Mouse (Mus musculus): ENCODE results near the gene Acap1.

Gene Acap1

DNA sequence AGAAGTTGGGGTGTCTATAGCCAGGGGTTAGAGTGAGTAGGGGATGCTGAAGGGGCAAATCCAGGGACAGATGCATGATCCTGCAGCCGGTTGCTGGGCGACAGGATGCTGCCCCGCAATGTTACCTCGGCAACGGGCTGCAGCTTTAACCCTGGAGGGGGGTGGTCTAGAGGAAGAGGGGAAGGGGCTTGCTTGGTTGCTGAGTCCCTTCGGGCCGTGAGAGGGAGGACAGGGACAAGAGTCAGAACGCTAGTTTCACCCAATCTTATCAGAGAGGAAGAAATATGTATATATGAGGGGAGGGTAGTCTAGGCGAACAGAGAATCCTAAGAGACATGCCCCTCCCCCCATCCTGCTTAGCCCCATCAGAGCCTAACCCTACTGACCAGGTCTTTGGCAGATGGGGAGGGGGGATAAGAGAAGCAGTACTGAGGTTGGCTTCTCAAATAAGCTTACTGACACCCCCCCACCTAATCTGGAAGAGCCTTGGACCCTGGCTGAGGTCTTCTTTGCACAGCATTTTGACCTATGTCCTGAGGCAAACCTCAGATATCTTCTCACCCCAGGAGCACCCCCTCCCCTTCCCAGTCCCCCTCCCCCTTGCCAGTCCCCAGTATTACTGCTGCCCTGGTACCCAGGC is 59.9 kb downstream of the Acap1 start:
- no peak for DNase-seq

DNA sequence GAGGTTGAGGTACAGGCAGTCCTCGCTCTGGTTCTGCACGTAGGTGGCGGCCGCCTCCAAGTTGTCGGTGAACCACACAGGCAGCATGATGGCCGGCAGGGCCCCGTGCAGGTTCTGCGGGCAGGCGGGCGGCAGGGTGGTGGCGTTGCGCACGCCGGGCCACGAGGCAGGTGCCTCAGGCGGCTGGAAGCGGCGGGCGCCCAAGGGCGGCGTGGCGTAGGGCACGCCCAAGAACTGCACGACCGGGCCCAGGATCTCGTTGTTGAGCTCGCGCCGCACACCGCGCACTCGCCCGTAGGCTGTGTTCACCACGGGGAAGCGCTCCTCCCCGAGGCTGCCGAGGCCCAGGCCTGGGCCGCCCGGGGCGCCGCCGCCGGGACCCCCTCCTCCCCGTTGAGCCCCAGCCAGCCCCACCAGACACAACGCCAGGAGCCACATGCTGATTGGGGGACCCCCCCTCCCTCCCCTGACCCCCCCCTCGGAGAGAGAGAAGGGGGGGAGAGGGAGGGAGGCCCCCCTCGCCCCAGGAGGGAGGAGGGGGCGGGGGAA is 61.3 kb downstream of the Acap1 start:
- no peak for DNase-seq

DNA sequence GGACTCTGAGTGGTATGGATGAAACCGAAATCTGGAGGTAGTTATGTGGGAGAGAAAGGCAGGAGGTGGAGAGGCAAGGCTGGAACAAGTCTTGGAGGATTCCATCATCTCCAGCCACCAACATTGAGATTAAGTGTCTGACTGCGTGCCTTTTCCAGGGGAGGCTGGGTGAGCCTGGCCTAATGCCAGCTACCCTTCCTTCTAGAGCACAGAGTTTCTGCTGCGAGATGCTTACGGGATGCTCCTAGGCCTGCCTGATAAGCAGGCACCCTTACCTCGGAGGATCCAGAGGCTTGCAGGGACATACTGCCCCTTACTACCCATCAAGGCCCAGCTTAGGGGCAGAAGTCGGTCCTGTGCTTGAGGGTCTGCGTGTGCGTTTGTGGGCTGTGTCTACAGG is 61.8 kb downstream of the Acap1 start:
- DNase-seq = no peak

Data from cerebellum, adult 8-10 months (tissue).